Mouse (Mus musculus): ENCODE data around the gene Hoxc9. TPM values are rescaled to one million over a fixed set of nuclear protein-coding genes. Genes with fewer than 3 reads are reported as not detected.
A peak's percentile ranks its signal among the peaks of the same experiment; 100 is the strongest.

The Hoxc9 gene
- total and polyA plus RNA-seq, 3 experiments = 0.49 to 3.7 (median 1.8) TPM

DNA sequence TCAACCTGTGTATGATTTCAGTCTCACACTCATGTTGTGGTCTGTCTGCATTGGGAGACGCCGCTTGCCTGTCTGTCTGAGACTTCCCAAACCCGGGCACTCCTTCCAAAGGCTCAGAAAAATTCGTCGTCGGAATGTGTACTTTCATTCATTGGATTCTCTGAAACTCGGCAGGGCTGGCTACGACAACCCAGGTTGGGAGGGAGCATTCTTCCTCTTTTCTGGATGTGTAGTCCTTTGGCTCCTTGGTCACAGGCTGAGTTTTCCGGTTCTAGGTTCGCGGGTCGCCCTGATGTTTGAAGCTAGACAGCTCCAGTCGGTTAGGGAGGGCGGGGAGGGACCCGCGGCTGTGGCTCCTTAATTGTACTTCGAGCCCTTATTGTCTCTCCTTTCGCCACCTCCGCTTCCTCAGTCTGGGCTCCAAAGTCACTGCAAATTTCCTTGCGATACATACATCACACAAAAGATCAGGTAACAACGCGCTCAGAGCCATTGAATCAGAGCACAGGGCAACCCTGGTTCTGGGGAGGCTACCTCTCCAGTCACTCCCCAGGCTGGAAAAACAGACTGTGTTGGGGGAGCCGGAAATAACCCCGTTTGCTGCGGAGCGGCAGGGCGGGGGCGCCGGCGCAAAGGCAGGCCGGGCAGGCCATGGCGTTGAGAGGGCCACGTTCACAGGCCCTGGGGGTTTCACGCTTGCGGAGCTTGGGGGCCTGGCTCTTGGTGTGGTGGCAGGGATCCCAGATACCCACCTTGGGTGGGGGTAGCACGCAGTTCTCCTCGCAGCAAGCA lies 588 bp downstream of the Hoxc9 start:
- DNase-seq = peak; percentile 30

DNA sequence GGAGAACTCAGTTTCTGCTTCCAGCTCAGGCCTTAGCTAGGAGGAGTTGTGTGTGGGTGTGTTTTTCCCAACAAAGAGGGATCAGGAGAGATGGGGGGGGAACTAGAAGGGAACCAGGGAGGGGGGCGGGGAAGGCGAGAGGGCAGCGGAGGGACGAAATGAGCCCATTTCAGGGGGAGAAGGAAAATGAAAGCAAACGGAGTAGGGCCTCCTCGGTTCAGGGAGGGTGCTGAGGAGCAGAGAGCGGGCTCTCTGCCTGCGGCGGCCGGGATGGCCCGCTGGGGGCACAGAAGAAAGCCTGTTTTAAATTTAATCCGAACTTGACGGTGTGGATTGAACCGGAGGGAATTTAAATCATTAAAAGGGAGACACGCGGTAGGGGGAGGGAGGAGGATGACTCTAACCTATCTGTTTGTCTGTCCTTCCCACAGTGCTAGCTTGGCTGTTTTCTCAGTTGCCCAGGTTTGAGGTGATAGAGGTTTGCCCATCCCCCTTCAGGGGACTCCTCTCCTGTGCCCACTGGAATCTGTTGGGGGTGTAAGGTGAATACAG lies 1.3 kb downstream of the Hoxc9 start:
- DNase-seq = no peak

DNA sequence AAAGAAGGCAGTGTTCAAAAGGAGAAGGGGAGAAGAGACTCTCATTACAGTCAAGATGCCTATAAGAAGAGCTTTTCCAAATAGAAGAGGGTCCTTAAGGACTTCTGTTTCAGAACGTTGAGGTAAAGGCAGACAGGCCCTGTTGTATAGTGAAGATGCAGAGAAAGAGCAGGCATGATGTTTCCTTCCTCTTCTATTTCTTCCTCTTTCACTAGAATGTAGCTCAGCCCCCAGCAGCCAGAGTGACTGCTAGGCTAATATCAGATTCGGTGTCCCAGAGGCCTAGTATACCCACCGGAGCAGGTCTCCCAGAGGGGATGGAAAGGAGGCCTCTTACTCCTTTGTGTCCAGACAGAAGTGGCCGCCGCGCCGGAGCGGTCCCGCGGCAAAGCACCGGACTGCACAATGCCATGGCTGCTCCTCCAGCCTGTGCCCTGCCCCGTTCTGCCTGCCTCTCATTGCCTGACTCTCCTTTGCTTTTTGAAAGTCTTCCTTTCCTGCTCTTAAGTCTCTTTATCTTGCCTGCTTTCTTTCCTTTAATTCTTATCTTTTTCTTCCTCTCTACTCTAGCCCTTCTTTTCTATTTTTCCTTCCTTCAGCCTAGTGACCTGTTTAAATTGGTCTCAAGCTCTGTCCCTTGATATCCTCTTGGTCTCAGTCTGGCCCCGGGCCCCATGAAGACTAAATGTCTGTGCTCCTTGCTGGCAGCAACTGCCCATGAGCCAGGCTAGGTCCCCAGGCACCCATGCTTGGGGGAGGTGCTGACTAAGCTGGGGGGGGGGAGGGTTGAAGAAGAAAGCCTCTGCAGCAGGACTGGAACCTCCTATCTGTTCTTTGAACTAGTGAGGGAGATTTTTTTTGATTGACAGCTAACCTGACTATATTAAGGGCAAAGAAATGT lies 2.6 kb downstream of the Hoxc9 start:
- no peak for DNase-seq

DNA sequence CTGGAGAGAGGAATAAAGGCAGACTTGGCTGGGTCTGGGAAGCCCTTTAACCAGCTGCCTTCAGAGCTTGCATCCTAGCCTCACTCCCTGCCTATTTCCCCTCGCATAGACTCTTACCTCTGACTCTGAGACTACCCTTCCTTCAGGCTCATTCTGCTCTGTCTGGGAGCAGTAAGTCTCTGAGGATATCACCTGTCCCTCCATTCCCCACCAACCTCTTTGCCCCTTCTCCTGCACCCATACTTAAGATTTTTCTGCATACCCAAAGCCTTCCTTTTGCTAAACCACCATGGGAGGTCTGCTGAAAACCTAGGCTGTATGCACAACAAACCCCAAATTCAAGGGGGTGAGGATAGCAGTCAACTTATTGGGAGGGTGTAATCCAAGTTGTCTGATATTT lies 3.7 kb downstream of the Hoxc9 start:
- no peak for DNase-seq

DNA sequence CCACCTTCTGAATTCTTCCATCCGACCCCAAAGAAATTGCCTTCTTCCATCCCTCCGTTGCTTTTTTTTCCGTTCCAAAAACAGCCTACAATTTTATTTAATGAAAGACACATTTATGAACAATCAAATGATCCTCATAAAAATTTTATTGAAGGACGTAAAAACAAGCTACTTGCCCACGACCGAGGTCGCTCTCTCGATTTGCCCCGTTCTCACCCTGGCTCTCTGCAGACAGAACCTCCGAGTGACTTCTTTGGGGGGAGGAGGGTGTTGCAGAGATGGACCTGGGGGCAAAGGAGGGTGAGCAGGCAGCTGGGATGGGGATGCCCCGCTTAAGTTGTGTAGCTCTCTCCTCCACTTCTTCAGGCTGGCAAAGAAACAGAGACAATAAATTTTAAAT lies 4.1 kb downstream of the Hoxc9 start:
- no peak for DNase-seq

DNA sequence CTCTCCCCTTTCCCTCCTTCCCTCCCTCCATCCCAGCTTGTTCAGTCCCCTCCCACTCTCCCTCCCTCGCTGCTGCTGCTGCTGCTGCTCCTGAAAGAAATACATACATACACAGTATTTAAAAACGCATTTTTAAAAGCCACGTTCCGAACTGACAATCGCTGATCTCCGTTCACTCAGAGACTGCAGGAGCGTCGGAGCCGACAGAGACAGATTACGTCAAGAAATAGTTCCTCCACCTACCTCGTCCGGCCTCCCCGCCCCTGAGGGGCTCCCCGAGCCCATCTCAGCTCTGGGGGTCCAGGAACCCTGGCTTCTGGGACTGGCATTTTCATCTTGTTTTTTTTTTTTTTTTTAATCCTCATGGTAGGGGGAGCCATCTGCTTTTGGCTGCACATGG lies 4.7 kb downstream of the Hoxc9 start:
- no peak for DNase-seq

DNA sequence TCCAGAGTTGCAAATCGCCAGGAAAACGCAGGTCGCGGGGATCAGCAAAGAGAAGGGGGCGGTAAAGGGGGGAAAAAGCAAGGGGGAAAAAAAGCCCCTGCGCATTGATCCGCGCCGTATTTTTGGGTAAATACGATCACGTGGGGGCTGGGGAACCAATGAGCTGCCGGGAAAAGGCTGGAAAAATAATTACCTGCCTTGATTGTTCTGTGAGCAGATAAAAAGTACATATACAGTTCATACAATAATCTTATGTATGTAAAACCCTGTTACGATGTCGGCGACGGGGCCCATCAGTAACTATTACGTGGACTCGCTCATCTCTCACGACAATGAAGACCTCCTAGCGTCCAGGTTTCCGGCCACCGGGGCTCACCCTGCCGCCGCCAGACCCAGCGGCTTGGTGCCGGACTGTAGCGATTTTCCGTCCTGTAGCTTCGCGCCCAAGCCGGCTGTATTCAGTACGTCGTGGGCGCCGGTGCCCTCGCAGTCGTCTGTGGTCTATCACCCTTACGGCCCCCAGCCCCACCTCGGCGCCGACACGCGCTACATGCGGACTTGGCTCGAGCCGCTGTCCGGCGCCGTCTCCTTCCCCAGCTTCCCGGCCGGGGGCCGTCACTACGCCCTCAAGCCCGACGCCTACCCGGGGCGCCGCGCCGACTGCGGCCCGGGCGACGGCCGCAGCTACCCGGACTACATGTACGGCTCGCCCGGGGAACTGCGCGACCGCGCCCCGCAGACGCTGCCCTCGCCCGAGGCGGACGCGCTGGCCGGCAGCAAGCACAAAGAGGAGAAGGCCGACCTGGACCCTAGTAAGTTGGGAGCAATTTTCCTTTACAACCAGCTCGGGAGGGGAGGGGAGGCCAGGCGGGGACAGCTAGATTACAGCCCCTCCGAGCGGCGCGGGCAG lies 5.4 kb downstream of the Hoxc9 start:
- DNase-seq = peak; percentile 59

DNA sequence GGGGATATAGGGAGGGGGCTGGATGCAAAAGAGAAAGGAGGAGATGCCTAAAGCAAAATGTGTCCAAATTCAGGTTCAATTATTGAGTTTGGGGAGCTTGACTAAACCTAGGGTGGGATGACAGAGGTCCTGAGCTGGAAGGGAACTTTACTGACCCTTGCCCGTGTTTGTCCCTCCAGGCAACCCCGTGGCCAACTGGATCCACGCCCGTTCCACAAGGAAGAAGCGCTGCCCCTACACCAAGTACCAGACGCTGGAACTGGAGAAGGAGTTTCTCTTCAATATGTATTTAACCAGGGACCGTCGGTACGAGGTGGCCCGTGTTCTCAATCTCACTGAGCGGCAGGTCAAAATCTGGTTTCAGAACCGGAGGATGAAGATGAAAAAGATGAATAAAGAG lies 7.5 kb downstream of the Hoxc9 start:
- DNase-seq = no peak

DNA sequence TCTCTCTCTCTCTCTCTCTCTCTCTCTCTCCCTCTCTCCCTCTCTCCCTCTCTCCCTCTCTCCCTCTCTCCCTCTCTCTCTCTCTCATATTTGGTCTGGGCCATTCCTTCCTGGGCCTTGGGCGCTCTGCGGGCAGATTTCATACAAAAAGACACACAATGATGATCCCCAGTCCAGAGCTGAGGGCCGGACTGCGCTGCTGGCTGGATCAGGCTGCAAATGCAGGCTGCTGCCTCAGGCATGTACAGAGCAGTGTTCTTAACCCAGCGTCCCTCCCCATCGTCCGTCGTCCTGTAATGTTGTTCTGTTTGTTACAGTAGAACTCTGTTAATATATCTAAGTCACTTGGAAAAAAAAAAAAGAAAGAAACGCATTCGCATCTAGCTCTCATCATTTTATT lies 8.3 kb downstream of the Hoxc9 start:
- DNase-seq = no peak

DNA sequence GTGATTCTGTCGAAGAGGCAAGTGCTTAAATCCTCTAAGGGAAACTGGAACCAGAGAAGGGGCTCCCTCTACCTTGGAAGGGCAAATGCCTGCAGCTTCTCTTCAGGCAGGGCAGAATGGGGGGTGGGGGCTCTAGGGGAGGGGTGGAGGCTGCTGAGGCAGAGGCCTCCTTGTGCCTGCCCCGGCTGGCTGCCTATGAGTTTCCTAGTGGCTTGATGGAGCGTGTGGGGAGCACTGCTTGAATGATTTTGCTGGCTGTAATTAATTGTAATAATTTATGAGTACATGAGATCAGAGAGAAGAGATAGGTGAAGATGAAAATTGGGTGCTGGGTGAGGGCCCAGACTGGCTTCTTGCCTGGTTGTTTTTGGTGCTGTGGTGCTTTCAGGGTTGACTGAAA lies 8.7 kb downstream of the Hoxc9 start:
- no peak for DNase-seq

DNA sequence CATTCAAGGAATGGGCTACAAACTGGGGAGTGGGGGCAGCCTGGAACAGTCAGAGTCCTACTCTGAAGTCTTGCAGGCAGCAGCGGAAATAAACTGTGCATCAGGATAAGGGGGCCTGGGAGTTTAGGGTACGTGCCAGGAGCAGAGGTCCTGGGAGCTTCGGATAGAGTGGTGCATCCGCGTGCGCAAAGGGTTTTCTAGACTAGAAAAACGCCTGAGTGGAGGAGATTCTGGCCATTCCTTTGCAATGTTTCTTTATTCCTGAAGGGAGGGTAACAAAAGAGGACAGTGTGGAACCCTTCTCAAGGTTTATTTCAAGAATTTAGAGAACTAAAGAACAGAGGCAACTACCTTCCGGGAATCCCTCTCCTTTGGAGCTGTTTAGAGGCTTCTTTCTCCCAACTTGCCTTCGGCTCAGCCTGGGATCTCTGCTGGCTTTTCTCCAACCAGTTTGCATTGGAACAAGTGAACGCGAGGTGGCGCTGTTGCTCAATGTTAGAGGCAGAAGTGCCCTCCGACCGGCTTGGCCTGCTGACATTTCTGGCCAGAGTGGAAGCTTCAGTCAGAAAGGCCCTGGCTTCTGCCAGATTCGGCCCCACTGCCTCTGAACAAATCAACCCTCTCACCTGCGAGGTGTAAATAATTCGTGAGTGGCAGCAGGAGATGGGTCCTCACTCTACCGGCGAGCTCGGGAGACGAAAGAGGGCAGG lies 11.0 kb downstream of the Hoxc9 start:
- DNase-seq = peak; percentile 92

DNA sequence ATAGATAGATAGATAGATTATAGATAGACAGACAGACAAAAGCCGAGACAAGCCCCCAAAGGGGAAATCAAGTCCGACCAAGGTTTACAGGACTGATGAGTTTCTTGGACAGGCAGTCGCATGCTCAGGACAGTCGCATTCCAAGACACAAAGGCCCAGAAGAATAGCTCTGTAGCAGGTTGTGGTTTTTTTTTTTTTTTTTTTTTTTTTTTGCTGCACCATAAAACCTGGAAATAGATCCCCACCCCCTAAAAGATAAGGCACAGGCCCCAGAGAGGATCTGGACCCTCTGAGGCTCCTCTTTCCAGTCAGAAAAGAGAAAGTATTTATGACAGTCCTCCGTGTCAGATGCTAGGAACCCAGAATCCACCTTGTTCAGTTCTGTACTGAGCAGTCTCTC lies 11.8 kb downstream of the Hoxc9 start:
- DNase-seq = no peak

DNA sequence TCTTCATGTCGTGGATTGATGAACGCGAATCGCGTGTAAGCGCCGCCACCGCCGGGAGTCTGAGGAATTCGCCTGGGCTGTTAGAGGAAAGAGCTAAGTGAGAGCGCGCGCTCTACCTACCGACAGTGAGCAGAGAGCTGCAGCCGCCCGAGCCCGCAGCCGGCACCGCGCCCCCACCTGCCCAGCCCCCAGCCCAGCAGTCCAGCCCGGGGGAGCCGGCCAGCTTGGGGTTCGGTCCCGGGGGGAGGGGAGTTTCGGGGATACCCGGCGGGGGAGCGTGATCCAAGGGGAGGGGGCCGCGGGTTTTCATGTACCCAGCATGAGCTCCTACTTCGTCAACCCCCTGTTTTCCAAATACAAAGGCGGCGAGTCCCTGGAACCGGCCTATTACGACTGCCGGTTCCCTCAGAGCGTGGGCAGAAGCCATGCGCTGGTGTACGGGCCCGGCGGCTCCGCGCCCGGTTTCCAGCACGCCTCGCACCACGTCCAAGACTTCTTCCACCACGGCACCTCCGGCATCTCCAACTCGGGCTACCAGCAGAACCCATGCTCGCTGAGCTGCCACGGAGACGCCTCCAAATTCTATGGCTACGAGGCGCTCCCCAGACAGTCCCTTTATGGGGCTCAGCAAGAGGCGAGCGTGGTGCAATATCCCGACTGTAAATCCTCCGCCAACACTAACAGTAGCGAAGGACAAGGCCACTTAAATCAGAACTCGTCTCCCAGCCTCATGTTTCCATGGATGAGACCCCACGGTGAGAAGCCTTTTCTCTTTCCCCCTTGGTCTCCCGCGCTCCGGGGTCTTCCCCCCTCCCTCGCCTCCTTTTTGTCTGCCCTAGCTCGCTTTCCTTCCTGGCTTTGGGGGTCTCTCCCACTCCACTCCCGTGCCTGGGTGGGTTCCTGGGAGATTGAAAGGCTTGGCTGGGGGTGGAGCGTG lies 14.5 kb downstream of the Hoxc9 start, which contains the start of gene Hoxc8:
Gene Hoxc8 (plus strand): TSS at position 147 of the 937 bp plus-strand sequence.
- DNase-seq = peak; percentile 74

DNA sequence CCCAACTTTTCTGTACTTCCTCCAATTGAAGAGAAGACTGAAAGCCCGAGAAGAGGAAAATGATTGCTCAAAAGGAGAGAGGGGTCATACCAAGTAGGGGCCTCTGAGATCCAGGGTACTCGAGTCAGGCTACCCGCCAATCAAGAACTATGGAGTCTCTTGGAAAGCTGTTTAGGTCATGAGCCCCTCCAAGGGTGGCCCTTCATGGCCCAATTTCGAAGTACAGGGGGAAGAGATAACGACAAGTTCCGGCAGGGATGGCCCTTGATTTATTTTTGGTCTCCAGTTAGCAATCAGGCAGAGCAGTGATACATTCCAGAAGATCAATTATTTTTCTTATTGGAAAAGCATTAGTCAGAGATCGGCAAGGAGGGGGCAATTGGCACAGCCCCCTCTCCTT lies 15.5 kb downstream of the Hoxc9 start:
- peak; percentile 42 for DNase-seq

DNA sequence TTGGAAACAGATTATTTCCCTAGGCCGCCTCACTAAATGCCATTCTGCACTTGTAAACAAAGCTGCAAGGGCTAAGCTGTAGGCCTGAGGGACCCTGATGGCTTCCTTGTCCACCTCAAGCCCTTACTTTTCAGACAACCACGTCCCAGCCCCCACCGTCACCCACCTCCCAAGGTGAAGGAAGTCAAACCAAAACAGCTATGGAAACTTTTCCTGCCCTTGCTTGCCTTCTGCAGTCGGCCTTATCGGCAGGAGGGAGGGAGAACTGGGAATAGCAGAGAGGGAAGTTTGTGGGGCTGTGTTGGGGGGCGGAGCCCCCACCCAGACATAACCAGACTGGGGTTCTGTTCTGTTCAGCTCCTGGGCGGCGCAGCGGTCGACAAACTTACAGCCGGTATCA lies 16.0 kb downstream of the Hoxc9 start:
- DNase-seq = peak; percentile 58

DNA sequence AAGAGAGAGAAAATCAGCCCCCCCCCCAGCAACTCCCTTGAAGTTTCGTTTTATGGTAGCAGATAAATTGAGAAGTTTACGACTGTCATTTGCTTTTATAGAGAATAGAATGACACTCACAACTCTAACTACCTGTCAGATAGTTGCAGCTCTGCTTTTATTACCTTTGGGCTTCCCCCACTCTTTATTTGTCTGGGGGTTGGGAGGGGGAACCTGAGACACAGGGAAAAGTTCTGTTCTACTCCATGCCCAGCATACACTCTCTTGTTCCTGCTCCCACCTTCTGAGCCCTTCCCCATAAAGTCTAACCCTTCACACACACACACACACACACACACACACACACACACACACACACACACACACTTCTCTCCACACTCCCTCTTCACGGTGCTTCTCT lies 16.6 kb downstream of the Hoxc9 start:
- DNase-seq = no peak

DNA sequence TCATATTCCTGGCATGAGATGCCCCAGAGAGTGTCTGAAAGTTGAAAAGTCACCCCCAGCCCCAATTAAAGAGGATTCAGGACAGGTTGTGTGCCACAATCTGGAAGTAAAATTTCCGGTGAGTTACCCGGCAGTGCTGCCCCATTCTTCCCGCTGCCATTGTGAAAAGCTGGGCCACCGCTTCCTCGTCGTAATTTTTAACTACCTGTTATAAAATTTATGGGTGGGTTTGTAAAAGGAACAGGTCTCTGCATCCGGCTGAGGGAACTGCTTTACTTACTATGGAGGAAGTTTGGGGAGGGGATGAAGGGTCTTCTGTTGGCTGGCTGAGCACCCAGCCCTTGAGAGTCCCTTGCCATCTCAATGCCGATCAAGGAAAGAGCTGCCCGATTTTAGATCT lies 20.3 kb downstream of the Hoxc9 start:
- DNase-seq = no peak

DNA sequence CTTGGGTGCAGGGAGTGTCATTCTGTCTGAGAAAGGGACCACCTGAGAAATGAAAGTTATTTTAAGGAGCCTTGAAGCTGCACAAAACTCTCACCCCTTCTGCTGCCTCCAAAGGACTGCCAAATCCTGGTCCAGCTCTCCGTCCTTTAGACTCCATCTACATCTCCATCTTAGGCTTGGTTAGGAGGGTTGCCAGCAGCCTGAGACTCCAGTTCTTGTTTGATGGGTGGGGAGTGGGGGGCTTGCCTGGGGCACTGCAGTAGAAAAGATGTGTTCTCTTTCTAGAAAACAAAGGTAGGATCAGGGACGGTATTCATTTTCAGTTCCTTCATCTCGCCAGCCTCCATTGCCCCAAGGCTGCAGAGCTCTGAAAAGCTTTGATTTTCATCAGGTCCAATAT lies 21.2 kb downstream of the Hoxc9 start:
- DNase-seq = peak; percentile 26

DNA sequence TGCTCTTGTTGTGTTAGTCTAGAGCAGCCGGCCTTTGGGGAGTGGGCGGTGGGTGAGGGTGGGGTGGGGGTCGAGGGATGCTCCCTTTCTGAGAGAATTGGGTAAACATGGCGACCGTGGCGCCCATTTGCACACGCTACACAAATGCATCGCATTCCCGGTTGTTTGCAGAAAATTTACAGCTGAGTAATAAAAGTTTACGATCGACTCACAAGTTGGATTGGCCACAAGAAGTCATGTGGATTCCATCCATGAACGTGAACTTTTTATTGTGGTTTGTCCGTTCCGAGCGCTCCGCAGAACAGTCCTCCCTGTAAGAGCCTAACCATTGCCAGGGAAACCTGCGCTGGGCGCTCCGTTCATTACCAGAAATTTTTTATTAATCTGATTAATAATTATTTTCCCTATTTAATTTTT lies 21.7 kb downstream of the Hoxc9 start, which contains the start of gene Hoxc6:
Gene Hoxc6 (plus strand): TSS at position 319 of the 417 bp plus-strand sequence.
- DNase-seq = peak; percentile 67

Data from adrenal gland, adult 2 months (tissue).